Comparison of ENCODE assay signal across 8 mouse cellular contexts in the genomic region with DNA sequence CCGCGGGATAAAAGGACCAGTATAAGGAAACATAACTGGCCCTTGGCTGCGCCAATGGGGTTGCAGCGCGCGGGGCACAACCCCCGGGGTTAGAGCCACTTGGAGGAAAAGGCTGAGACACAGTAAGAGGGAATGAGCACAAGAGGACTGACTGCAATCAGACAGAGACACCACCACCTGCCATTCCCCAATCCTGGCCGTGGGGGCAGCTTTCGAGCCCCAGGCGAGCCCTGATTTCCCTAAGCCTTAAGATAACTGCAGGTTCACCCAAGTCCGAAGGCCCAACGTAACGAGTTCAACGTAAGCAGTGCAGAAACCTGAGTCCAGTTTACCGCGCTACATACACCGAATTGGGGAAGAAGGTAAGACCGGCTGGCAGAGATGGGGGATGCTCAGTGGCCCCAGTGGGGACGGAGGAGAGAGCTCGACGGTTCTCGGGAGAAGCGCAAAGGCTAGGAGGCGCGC. TPM values are rescaled to one million over a fixed set of nuclear protein-coding genes. Genes with fewer than 3 reads are reported as not detected.
A peak's percentile ranks its signal among the peaks of the same experiment; 100 is the strongest.
DNase-seq lines count a peak whose midpoint lies in the region; ATAC-seq lines count a peak whose summit lies in the region.

No protein-coding gene starts in this region.

- peak overlapping the region; percentile 62 for H3K4me3 ChIP-seq in forebrain, embryonic 14.5 days (ENCODE audit: low read depth, low read length)
- peak overlapping the region; percentile 98 for H3K4me3 ChIP-seq in midbrain, embryonic 13.5 days (replicated peaks)

- peaks cover 9% of the 10 kb centered on the region; the same call in 1 of the 2 replicates for H3K4me1 ChIP-seq in forebrain, embryonic 14.5 days (ENCODE audit: control insufficient read depth, insufficient read depth, low read length)
- H3K4me1 ChIP-seq in midbrain, embryonic 13.5 days (replicated peaks) = peaks cover 29% of the 10 kb centered on the region

- ATAC-seq in forebrain, embryonic 14.5 days = peak; percentile 50
- ATAC-seq in midbrain, embryonic 13.5 days = peak; percentile 82

- H3K9me3 ChIP-seq in forebrain, embryonic 14.5 days (replicated peaks; ENCODE audit: control insufficient read depth, low read length) = no peaks in the 10 kb centered on the region
- no peaks in the 10 kb centered on the region for H3K9me3 ChIP-seq in midbrain, embryonic 13.5 days

- peak overlapping the region; percentile 95 for H3K27ac ChIP-seq in forebrain, embryonic 14.5 days (ENCODE audit: low read depth, low read length)
- H3K27ac ChIP-seq in midbrain, embryonic 13.5 days = peak overlapping the region; percentile 95

- H3K36me3 ChIP-seq in forebrain, embryonic 14.5 days (ENCODE audit: control insufficient read depth, insufficient read depth, low read length) = peaks cover 4% of the 10 kb centered on the region
- H3K36me3 ChIP-seq in midbrain, embryonic 13.5 days = peaks cover 9% of the 10 kb centered on the region

- DNase-seq in left cerebral cortex, postnatal 14 days (ENCODE audit: low spot score in 2 of 2) = peak; percentile 44 to 53
- no peak for DNase-seq in left cerebral cortex, adult 11 months (ENCODE audit: low spot score)
- DNase-seq in R1 (ENCODE audit: low read depth, low spot score) = peak; percentile 87
- DNase-seq in forebrain, embryonic 14.5 days (ENCODE audit: low spot score) = peak; percentile 24
- peak; percentile 36 to 76 for DNase-seq in kidney, postnatal 25 days
- no peak for DNase-seq in urinary bladder, postnatal 4 days (ENCODE audit: low spot score in 2 of 2)
- DNase-seq in adrenal gland, adult 2 months = no peak

- no peaks in the 10 kb centered on the region for H3K27me3 ChIP-seq in forebrain, embryonic 14.5 days (replicated peaks; ENCODE audit: control insufficient read depth, insufficient read depth, low read length)
- H3K27me3 ChIP-seq in midbrain, embryonic 13.5 days = no peaks in the 10 kb centered on the region

- H3K4me2 ChIP-seq in forebrain, embryonic 14.5 days (ENCODE audit: low read length) = peak overlapping the region; percentile 86
- peak overlapping the region; percentile 98 for H3K4me2 ChIP-seq in midbrain, embryonic 13.5 days (replicated peaks)

- H3K9ac ChIP-seq in forebrain, embryonic 14.5 days (ENCODE audit: low read length) = peak overlapping the region; percentile 78
- H3K9ac ChIP-seq in midbrain, embryonic 13.5 days (replicated peaks) = peak overlapping the region; percentile 80

- under 1% methylated on average over 24 of the region's 25 CpGs for WGBS in forebrain, embryonic 14.5 days
- under 1% methylated on average over 25 of the region's 25 CpGs for WGBS in midbrain, embryonic 13.5 days

- intact Hi-C loops in left cerebral cortex, postnatal 14 days (cut with DNase I) = no loop called here

RNA-seq across cellular contexts. Expression of gene Gm29609, which starts 0.4 kb away (rescaled TPM):
- 1 to 10 TPM; 3.3 TPM for total RNA-seq in left cerebral cortex, postnatal 14 days (2021)
- 1.1 and 2.0 TPM in 2 replicates for polyA plus RNA-seq in forebrain, embryonic 14.5 days (2014; fragmentation: Nextera tagmentation; extraction: Ambion mirVana)
- 0.86 and 1.1 TPM in 2 replicates for polyA plus RNA-seq in midbrain, embryonic 13.5 days (2015; fragmentation: Nextera tagmentation; extraction: Ambion mirVana)
- total RNA-seq in adrenal gland, adult 2 months (2021) = 1 to 10 TPM; 1.1 to 1.4 TPM
- polyA plus RNA-seq in adrenal gland, adult 2 months (2012; rRNA removed) = 0.52 and 0.94 TPM in 2 replicates

RNA-seq across cellular contexts. Expression of gene Gtf3c2, which starts 0.6 kb away (rescaled TPM):
- total RNA-seq in left cerebral cortex, postnatal 14 days (2021) = 10 to 100 TPM; 54.9 to 57.2 TPM
- polyA plus RNA-seq in forebrain, embryonic 14.5 days (2014; fragmentation: Nextera tagmentation; extraction: Ambion mirVana) = 45.7 and 47.5 TPM in 2 replicates
- 78.1 and 80.2 TPM in 2 replicates for polyA plus RNA-seq in midbrain, embryonic 13.5 days (2015; fragmentation: Nextera tagmentation; extraction: Ambion mirVana)
- total RNA-seq in adrenal gland, adult 2 months (2021) = 10 to 100 TPM; 51.9 to 67.4 TPM
- 34.8 and 47.8 TPM in 2 replicates for polyA plus RNA-seq in adrenal gland, adult 2 months (2012; rRNA removed)

RNA-seq across cellular contexts. Expression of gene Snx17, which starts 13.7 kb away (rescaled TPM):
- total RNA-seq in left cerebral cortex, postnatal 14 days (2021) = 10 to 100 TPM; 72.2 to 77.1 TPM
- polyA plus RNA-seq in forebrain, embryonic 14.5 days (2014; fragmentation: Nextera tagmentation; extraction: Ambion mirVana) = 135 and 142 TPM in 2 replicates
- 135 and 140 TPM in 2 replicates for polyA plus RNA-seq in midbrain, embryonic 13.5 days (2015; fragmentation: Nextera tagmentation; extraction: Ambion mirVana)
- total RNA-seq in adrenal gland, adult 2 months (2021) = 100 to 1,000 TPM in 1 of 2 experiments, 10 to 100 TPM in 1; 85.7 to 115 TPM
- polyA plus RNA-seq in adrenal gland, adult 2 months (2012; rRNA removed) = 85.1 and 92.2 TPM in 2 replicates

RNA-seq across cellular contexts. Expression of gene Eif2b4, which starts 13.9 kb away (rescaled TPM):
- total RNA-seq in left cerebral cortex, postnatal 14 days (2021) = 10 to 100 TPM; 39.5 to 49.2 TPM
- 84.5 and 87.3 TPM in 2 replicates for polyA plus RNA-seq in forebrain, embryonic 14.5 days (2014; fragmentation: Nextera tagmentation; extraction: Ambion mirVana)
- polyA plus RNA-seq in midbrain, embryonic 13.5 days (2015; fragmentation: Nextera tagmentation; extraction: Ambion mirVana) = 71.5 and 74.6 TPM in 2 replicates
- 10 to 100 TPM; 39.5 to 45.7 TPM for total RNA-seq in adrenal gland, adult 2 months (2021)
- 26.8 and 35.7 TPM in 2 replicates for polyA plus RNA-seq in adrenal gland, adult 2 months (2012; rRNA removed)

RNA-seq across cellular contexts. Expression of gene Zfp513, which starts 22.8 kb away (rescaled TPM):
- 10 to 100 TPM; 27.2 to 31.1 TPM for total RNA-seq in left cerebral cortex, postnatal 14 days (2021)
- 7.2 and 8.7 TPM in 2 replicates for polyA plus RNA-seq in forebrain, embryonic 14.5 days (2014; fragmentation: Nextera tagmentation; extraction: Ambion mirVana)
- 12.5 and 20.5 TPM in 2 replicates for polyA plus RNA-seq in midbrain, embryonic 13.5 days (2015; fragmentation: Nextera tagmentation; extraction: Ambion mirVana)
- total RNA-seq in adrenal gland, adult 2 months (2021) = 10 to 100 TPM; 28.5 to 29.5 TPM
- polyA plus RNA-seq in adrenal gland, adult 2 months (2012; rRNA removed) = 75.5 and 77.8 TPM in 2 replicates

Comparison
In these comparisons a context has a peak if more than half of its experiments do, and no peak if none do; other contexts are left out.
1. DNase-seq: peak in left cerebral cortex, postnatal 14 days (2 of 2), R1 (single experiment), forebrain, embryonic 14.5 days (single experiment) and kidney, postnatal 25 days (2 of 2); none in left cerebral cortex, adult 11 months (single experiment), urinary bladder, postnatal 4 days (0 of 2) and adrenal gland, adult 2 months (single experiment).